Mouse (Mus musculus) hindbrain, embryonic 11.5 days (tissue): ENCODE measurements around the gene Igfals. TPM values are rescaled to one million over a fixed set of nuclear protein-coding genes. Genes with fewer than 3 reads are reported as not detected.
A peak's percentile ranks its signal among the peaks of the same experiment; 100 is the strongest.

Experiments
- ATAC-seq: fragments of 200-750 bp; cut with Nextera tagmentation; 2 replicates; pipeline ENCODE4 v1.8.0; 2017; ENCODE audit warnings: mild to moderate bottlenecking, moderate TSS enrichment, moderate library complexity; ENCODE audit not compliant: low FRiP score
- DNase-seq: peaks from one replicate; pipeline ENCODE4 v3.0.0-alpha.2; 2015; ENCODE audit warnings: low spot score
- H3K27ac ChIP-seq: fragments of 300-500 bp; sonication (generic); 2 replicates; pipeline ENCODE4 v1.5.1; 2014; ENCODE audit warnings: mild to moderate bottlenecking, low read depth, low read length
- H3K27me3 ChIP-seq: fragments of 300-500 bp; sonication (generic); 2 replicates; pipeline ENCODE4 v1.6.1; 2014; ENCODE audit warnings: mild to moderate bottlenecking, low read length, moderate library complexity, mixed read lengths; ENCODE audit not compliant: control insufficient read depth, insufficient read depth
- H3K36me3 ChIP-seq: fragments of 300-500 bp; sonication (generic); 2 replicates; pipeline ENCODE4 v1.6.1; 2014; ENCODE audit warnings: mild to moderate bottlenecking, low read length, moderate library complexity, mixed read lengths; ENCODE audit not compliant: control insufficient read depth, insufficient read depth
- H3K4me1 ChIP-seq: fragments of 300-500 bp; sonication (generic); replicated peaks from 2 replicates; pipeline ENCODE4 v1.6.1; 2014; ENCODE audit warnings: low read length, mixed read lengths; ENCODE audit not compliant: control insufficient read depth, insufficient read depth
- H3K4me2 ChIP-seq: fragments of 300-500 bp; sonication (generic); replicated peaks from 2 replicates; pipeline ENCODE4 v1.6.1; 2014; ENCODE audit warnings: mild to moderate bottlenecking, low read depth, low read length
- H3K4me3 ChIP-seq: fragments of 300-500 bp; sonication (generic); 2 replicates; pipeline ENCODE4 v1.5.1; 2014; ENCODE audit warnings: low read depth, low read length
- H3K9ac ChIP-seq: fragments of 300-500 bp; sonication (generic); 2 replicates; pipeline ENCODE4 v1.6.1; 2014; ENCODE audit warnings: low read depth, low read length
- H3K9me3 ChIP-seq: fragments of 300-500 bp; sonication (generic); 2 replicates; pipeline ENCODE4 v1.6.1; 2016; ENCODE audit warnings: low read length; ENCODE audit not compliant: control insufficient read depth
- WGBS: fragments of 180-500 bp; shearing (Covaris S2); extraction: QIAGEN DNeasy Blood & Tissue Kit; methylation state at CpG from one replicate; pipeline ENCODE4 v1.1.7; 2014; 5-methylcytosine and 5-hydroxymethylcytosine counted together
- polyA plus RNA-seq: library from polyadenylated mRNA; unstranded; fragments of >200 nt; fragmentation: Nextera tagmentation; extraction: Ambion mirVana; gene quantifications from 2 replicates; pipeline ENCODE4 v1.2.1, GENCODE M21; 2014

Igfals gene
- polyA plus RNA-seq, 1 experiment from 2014 or later = 0.12 TPM

DNA sequence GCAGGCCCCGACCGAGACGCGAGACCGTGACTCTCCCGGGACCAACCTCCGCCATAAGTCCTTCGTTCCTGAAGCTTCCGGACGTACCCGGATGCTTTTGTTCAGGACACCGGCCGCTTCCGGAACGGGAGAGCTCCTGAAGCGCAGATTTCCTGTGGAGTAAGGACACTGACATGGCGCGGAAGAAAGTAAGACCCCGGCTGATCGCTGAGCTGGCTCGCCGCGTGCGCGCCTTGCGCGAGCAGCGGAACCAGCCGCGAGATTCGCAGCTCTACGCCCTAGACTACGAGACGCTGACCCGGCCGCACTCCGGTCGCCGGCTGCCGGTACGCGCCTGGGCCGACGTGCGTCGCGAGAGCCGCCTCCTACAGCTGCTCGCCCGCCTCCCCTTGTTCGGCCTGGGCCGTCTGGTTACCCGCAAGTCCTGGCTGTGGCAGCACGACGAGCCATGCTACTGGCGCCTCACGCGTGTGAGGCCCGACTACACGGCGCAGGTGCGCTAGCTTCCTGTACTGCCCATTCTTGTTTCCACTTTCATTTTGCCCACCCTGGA lies 29.3 kb downstream of the Igfals start, which contains the start of the genes Eme2 and Mrps34:
Gene Eme2, minus strand, starts transcription at position 93 of the 553 bp plus-strand sequence.
Gene Mrps34, plus strand, starts transcription at position 122 of the 553 bp plus-strand sequence.
- WGBS = under 1% methylated on average over 62 of the region's 62 CpGs
- Histone ChIP-seq H3K4me1 (peaks cover 5% of the 10 kb centered on the region; the same call in 1 of the 2 replicates), H3K9ac (peak within 1 kb of the TSS; percentile 87), H3K4me2 (peak within 1 kb of the TSS; percentile 77), H3K27me3 (no peaks in the 10 kb centered on the region), H3K9me3 (no peaks in the 10 kb centered on the region), H3K27ac (peak within 1 kb of the TSS; percentile 78), H3K36me3 (peaks cover 16% of the 10 kb centered on the region), H3K4me3 (peak within 1 kb of the TSS; percentile 82)
- DNase-seq = peak; percentile 91
- ATAC-seq = peak; percentile 56

DNA sequence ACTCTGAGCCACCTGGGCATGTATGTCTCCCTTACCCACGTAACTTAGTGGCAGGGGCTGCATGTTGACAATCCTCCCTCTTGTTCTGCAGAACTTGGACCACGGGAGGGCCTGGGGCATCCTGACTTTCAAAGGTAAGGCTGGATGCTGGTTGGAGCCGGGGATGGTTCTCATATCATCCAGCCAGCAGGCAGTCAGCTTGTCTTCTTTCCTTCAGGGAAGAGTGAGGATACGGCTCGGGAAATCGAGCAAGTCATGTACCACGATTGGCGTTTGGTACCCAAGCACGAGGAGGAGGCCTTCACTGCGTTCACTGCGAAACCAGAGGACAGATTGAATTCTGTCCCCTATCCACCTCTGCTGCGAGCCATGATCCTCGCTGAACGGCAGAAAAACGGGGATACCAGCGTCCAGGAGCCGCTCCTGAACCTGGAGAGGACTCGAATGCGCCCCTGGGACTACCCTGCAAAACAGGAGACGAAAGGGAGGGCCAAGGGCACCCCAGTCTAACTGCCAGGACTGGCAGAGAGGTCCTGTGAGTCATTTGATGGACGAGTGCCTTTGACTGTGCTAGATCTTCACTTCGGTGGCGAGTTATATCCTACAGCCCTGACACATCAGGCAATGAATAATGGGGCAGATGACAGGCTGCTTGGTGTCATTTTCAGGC lies 29.9 kb downstream of the Igfals start:
- peaks cover 21% of the 10 kb centered on the region for H3K36me3 ChIP-seq
- H3K27ac ChIP-seq = peak overlapping the region; percentile 78
- WGBS = 12% methylated on average over 23 of the region's 23 CpGs
- no peak for ATAC-seq
- peak overlapping the region; percentile 77 for H3K4me2 ChIP-seq
- H3K27me3 ChIP-seq = no peaks in the 10 kb centered on the region
- peak overlapping the region; percentile 82 for H3K4me3 ChIP-seq
- H3K9ac ChIP-seq = peak overlapping the region; percentile 87
- H3K4me1 ChIP-seq = peaks cover 5% of the 10 kb centered on the region; the same call in 1 of the 2 replicates
- no peak for DNase-seq
- H3K9me3 ChIP-seq = no peaks in the 10 kb centered on the region

DNA sequence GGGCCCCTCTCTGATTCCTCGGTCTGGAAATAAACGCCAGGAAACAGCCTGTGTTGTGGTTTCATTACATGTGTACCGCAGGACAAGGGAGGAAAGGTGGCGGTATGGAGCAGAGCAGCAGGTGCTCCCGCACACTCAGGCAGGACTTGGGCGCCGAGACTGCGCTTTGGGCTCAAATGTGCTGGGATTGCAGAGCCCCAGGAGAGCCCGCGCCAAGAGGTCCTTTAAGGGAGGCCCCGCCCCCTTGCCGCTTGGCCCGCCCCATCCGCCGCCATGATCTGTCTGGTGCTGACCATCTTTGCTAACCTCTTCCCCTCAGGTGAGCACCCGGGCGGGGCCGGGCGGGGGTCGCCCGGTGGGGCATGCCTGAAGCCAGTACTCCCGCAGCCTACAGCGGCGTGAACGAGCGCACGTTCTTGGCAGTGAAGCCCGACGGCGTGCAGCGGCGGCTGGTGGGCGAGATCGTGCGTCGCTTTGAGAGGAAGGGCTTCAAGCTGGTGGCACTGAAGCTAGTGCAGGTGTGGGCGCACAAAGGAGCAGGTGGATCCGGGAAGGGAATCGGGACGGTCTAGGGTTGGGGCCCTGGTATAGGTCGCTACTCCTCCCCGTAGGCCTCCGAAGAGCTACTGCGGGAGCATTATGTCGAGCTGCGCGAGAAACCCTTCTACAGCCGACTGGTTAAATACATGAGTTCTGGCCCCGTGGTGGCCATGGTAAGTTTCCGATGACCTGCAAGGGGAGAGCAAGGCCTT lies 30.6 kb downstream of the Igfals start, which contains the start of gene Nme3:
Gene Nme3, plus strand, starts transcription at position 260 of the 752 bp plus-strand sequence.
- H3K9ac ChIP-seq = peak within 1 kb of the TSS; percentile 87
- DNase-seq = peak; percentile 81
- H3K27ac ChIP-seq = peak within 1 kb of the TSS; percentile 78
- peaks cover 27% of the 10 kb centered on the region for H3K36me3 ChIP-seq
- ATAC-seq = peak; percentile 62
- peak within 1 kb of the TSS; percentile 77 for H3K4me2 ChIP-seq
- 3% methylated on average over 48 of the region's 50 CpGs for WGBS
- peak within 1 kb of the TSS; percentile 82 for H3K4me3 ChIP-seq
- H3K4me1 ChIP-seq = peaks cover 5% of the 10 kb centered on the region; the same call in 1 of the 2 replicates
- H3K9me3 ChIP-seq = no peaks in the 10 kb centered on the region
- H3K27me3 ChIP-seq = no peaks in the 10 kb centered on the region

GRCm38 (mm10) chr17:24896993-24897269 lies 31.1 kb downstream of the Igfals start:
- peak overlapping the region; percentile 76 for H3K27ac ChIP-seq
- peaks cover 5% of the 10 kb centered on the region; the same call in 1 of the 2 replicates for H3K4me1 ChIP-seq
- H3K9ac ChIP-seq = peak overlapping the region; percentile 86
- 42% methylated on average over 11 of the region's 11 CpGs for WGBS
- peak overlapping the region; percentile 82 for H3K4me3 ChIP-seq
- no peaks in the 10 kb centered on the region for H3K9me3 ChIP-seq
- no peaks in the 10 kb centered on the region for H3K27me3 ChIP-seq
- H3K4me2 ChIP-seq = peak overlapping the region; percentile 77
- H3K36me3 ChIP-seq = peaks cover 30% of the 10 kb centered on the region
- DNase-seq (no peak), ATAC-seq (no peak)

GRCm38 (mm10) chr17:24897600-24897999 lies 31.8 kb downstream of the Igfals start:
- peak overlapping the region; percentile 82; the same call in 1 of the 2 replicates for H3K4me3 ChIP-seq
- H3K4me1 ChIP-seq = peaks cover 5% of the 10 kb centered on the region; the same call in 1 of the 2 replicates
- no peak overlapping the region for H3K27ac ChIP-seq
- no peaks in the 10 kb centered on the region for H3K27me3 ChIP-seq
- DNase-seq = no peak
- peaks cover 33% of the 10 kb centered on the region for H3K36me3 ChIP-seq
- no peak for ATAC-seq
- 75% methylated on average over 4 of the region's 4 CpGs for WGBS
- H3K4me2 ChIP-seq = no peak overlapping the region
- no peaks in the 10 kb centered on the region for H3K9me3 ChIP-seq
- peak overlapping the region; percentile 86; the same call in 1 of the 2 replicates for H3K9ac ChIP-seq

- Histone ChIP-seq H3K36me3 (peaks cover 33% of the 10 kb centered on the region), H3K27me3 (no peaks in the 10 kb centered on the region), H3K9me3 (no peaks in the 10 kb centered on the region), H3K9ac (no peak overlapping the region), H3K4me1 (peaks cover 5% of the 10 kb centered on the region; the same call in 1 of the 2 replicates), H3K27ac (0 out of 2 replicates have a peak overlapping the region, but pooled peaks have one; percentile 6), H3K4me3 (no peak overlapping the region), H3K4me2 (no peak overlapping the region)
- ATAC-seq (no peak), DNase-seq (no peak)
- 87% methylated on average over 4 of the region's 4 CpGs for WGBS
Measured at GRCm38 (mm10) chr17:24898041-24898854, 32.5 kb downstream of the Igfals start.

DNA sequence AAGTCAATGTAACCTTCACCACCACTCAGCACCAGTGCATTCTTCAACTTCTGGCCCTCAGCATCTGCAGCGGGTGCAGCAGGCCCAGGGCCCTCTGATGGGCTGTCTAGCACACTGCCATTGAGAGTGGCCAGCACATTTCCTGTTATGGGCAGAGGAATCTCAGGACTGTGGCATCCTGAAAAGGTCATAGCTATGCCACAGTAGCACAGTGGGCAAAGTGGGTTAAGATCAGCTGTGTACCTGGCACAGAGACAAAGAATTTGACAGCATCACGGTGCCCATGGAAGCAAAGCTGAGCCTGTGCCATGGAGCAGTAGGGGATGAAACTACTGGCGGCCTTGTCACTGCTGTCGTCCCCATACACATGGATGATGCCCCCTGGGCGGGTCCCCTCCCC lies 33.4 kb downstream of the Igfals start:
- Histone ChIP-seq H3K27ac (no peak overlapping the region), H3K4me3 (no peak overlapping the region), H3K4me1 (peaks cover 5% of the 10 kb centered on the region; the same call in 1 of the 2 replicates), H3K27me3 (no peaks in the 10 kb centered on the region), H3K9ac (no peak overlapping the region), H3K9me3 (no peaks in the 10 kb centered on the region), H3K36me3 (peaks cover 33% of the 10 kb centered on the region), H3K4me2 (no peak overlapping the region)
- WGBS = 88% methylated on average over 5 of the region's 5 CpGs
- DNase-seq = no peak
- ATAC-seq = no peak

DNA sequence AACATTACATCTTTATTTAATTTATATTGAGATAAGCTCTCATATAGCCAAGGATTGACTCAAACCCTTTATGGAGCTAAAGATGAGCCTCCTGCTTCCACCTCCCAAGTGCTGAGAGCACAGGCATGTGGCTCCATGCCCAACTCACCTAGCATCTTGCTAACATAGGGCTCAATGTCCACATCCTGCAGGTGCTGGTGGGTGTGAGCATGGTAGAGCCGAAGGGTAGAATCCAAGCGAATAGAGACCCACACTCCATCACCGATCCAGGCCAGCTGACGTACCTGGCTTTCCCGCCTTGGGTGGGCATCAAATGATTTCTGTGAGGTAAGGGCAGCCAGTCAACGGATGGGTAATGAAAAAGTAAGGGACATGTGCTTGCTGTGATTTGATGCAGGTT lies 34.2 kb downstream of the Igfals start:
- Histone ChIP-seq H3K9me3 (no peaks in the 10 kb centered on the region), H3K27ac (no peak overlapping the region), H3K4me3 (no peak overlapping the region), H3K27me3 (no peaks in the 10 kb centered on the region), H3K36me3 (peaks cover 34% of the 10 kb centered on the region), H3K9ac (no peak overlapping the region), H3K4me2 (no peak overlapping the region), H3K4me1 (peaks cover 5% of the 10 kb centered on the region; the same call in 1 of the 2 replicates)
- WGBS = 93% methylated on average over 6 of the region's 6 CpGs
- DNase-seq (no peak), ATAC-seq (no peak)
